Mouse (Mus musculus) induced T-regulatory cell, adult 2 months (primary cell): ENCODE results near the gene Ccnb3.
"Not testable (repeated sequence)": the region's sequence is repeated elsewhere in the genome, so short reads cannot be mapped to it uniquely, and the experiment has no call there.

Experiments used
- DNase-seq: peaks from one replicate; pipeline ENCODE4 v3.0.0-alpha.2; 2012; ENCODE audit warnings: low read depth

Gene Ccnb3

GRCm38 (mm10) chrX:7041519-7041918, at the start of gene Ccnb3:
Ccnb3 (minus strand) TSS chrX:7041619.
- no peak for DNase-seq

- DNase-seq: no peak
These were observed 48.9 kb upstream of the Ccnb3 start for GRCm38 (mm10) chrX:7090323-7090722.

- DNase-seq: no peak
These were observed 44.5 kb upstream of the Ccnb3 start for GRCm38 (mm10) chrX:7085878-7086277.

GRCm38 (mm10) chrX:7079820-7080429, 38.5 kb upstream of the Ccnb3 start:
- no peak for DNase-seq

GRCm38 (mm10) chrX:7068002-7068401, 26.6 kb upstream of the Ccnb3 start:
- no peak for DNase-seq

GRCm38 (mm10) chrX:7067219-7067618, 25.8 kb upstream of the Ccnb3 start, which contains the start of gene Akap4:
Akap4 (plus strand) TSS chrX:7067519.
- DNase-seq: no peak

GRCm38 (mm10) chrX:7064109-7064508, 22.7 kb upstream of the Ccnb3 start:
- no peak for DNase-seq

- DNase-seq: no peak
These were observed 16.2 kb upstream of the Ccnb3 start for GRCm38 (mm10) chrX:7057634-7058033.

- no peak for DNase-seq
These were observed 15.6 kb upstream of the Ccnb3 start for GRCm38 (mm10) chrX:7057056-7057455.

GRCm38 (mm10) chrX:6983916-6984315, 57.5 kb downstream of the Ccnb3 start:
- not testable (repeated sequence) for DNase-seq

- DNase-seq: no peak
These were observed 69.5 kb downstream of the Ccnb3 start for GRCm38 (mm10) chrX:6971956-6972355.

- no peak for DNase-seq
These were observed 72.8 kb downstream of the Ccnb3 start for GRCm38 (mm10) chrX:6968598-6968997.
